Mouse (Mus musculus) T-cell, adult 2 months (primary cell): Measurements from ENCODE around the gene Snx12.
A peak's percentile ranks its signal among the peaks of the same experiment; 100 is the strongest.

Experiments used
- DNase-seq: peaks from one replicate; pipeline ENCODE4 v3.0.0; 2022; ENCODE audit warnings: low spot score

Gene Snx12

DNA sequence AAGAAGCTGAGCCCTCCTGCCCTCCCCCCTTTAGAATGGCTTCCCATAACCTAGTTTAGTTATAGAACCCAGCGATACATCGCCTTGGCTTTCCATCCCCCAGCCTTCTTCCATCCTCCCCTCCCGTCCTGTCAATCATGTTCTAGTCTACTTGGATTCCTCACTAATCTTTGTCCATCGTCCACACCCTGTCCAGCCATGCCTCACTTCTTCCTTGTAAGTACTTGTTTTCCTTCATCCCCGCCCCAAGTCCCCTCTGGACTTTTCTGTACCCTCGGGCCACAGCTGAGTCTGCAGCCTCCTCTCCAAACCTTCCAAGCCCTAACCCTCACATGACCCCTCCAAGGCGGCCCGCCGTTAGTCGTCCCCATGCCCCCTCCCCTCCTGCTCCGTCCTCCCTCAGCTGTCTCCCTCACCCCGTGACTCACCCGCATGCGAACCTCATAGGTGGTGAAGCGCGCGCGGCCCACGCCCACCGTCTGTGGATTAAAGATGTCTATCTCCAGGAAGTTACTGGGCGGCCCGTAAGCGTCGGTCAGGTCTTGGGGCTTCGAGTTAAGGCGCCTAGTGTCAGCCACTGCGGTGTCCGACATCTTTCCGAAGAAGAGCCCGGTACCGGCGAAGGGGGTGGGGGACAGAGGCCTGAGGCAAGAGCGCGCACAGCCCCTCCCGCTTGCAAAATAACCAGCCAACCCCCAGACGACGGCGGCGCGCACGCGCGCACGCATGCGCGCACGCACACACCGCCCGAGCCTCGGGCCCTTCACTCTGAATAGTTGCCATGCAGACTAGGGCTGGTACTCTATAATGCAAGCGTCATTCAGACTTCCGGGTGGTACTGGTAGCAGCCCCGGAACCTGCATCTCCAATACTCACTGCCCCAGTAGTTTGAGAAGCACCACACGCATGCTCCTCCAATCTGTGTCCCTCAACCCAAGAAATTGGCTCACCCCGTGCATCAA, at the start of gene Snx12:
Gene Snx12 (minus strand): TSS at position 730 of the 962 bp plus-strand sequence.
- DNase-seq, result peak; percentile 88

DNA sequence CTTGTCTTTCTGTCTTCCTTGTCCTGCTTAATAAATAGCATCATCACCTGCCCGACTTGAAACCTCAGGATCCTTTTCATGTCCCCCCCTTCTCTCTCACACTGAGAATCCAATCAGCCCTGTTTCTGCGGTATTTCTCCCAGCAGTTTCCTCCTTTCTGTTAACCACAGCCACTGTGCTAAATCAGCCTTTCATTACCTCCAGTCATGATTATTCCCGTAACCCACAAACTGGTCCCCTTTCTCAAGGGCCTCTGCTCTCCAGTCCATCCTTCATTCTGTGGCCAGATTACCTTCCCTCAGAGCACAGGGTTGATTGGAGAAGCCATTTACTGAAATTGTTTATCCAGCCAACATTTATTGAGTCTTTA, 46.4 kb upstream of the Snx12 start, which contains the start of gene Gm20489:
Gene Gm20489 (minus strand): TSS at position 269 of the 370 bp plus-strand sequence.
- no peak for DNase-seq

DNA sequence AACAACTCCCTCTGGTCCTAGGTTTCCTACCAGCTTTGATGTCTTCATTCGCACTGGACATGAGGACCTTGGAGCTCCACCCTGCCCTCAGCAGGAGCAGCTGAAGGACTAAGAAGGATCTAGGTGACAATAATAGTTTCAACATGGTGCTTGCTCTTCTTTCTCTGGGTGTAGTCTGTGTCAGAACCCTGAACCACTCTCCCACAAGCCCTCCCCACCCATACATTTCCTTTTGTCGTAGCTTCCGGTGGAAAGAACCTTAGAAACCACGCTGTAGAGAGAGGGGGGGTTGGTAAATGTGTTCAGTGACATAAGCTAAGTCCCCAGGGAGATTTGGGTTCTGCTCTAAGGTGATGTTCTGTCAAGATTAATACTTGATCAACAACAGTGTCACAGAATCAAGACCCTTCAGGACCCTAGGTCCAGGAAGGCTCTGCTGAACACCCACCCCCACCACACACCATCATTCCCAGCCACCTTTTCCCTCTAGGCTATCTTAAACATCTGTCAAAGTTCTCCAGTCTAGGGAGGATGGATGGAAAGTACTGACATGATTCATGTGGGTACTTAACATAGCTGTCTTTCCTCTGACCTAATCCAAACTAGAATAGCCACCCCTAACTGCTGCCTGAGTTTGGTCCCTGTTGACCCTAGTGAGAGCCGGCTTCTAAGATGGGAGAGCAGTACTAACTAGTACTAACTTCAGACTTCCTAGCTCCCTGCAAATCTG, 45.8 kb upstream of the Snx12 start, which contains the start of gene Il2rg:
Gene Il2rg (minus strand): TSS at position 231 of the 730 bp plus-strand sequence.
- DNase-seq, result peak; percentile 86

DNA sequence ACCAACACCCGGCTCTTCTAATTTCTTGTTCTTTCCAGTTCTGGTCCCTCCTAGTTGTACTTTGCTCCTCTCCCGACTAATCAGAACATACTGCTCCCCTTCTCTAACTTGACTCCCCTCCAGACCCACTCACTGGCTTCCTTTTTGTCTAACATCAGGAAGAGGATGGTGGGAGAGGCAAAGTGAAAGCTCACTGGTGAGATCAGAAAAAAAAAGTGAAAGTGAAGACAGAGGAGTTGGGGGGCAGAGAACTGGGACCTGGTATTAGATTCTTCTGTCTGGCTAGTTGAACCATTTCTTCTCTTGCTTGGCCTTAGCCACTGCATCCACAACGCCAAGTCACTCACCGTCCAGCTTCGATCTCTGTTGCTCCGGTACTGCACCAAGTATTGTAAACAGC, 44.3 kb upstream of the Snx12 start:
- DNase-seq, result no peak

- DNase-seq, result no peak
Observed at GRCm38 (mm10) chrX:101263892-101264291, 41.5 kb upstream of the Snx12 start, which contains the start of gene Gm614. Gm614 (minus strand) TSS chrX:101263992.

DNA sequence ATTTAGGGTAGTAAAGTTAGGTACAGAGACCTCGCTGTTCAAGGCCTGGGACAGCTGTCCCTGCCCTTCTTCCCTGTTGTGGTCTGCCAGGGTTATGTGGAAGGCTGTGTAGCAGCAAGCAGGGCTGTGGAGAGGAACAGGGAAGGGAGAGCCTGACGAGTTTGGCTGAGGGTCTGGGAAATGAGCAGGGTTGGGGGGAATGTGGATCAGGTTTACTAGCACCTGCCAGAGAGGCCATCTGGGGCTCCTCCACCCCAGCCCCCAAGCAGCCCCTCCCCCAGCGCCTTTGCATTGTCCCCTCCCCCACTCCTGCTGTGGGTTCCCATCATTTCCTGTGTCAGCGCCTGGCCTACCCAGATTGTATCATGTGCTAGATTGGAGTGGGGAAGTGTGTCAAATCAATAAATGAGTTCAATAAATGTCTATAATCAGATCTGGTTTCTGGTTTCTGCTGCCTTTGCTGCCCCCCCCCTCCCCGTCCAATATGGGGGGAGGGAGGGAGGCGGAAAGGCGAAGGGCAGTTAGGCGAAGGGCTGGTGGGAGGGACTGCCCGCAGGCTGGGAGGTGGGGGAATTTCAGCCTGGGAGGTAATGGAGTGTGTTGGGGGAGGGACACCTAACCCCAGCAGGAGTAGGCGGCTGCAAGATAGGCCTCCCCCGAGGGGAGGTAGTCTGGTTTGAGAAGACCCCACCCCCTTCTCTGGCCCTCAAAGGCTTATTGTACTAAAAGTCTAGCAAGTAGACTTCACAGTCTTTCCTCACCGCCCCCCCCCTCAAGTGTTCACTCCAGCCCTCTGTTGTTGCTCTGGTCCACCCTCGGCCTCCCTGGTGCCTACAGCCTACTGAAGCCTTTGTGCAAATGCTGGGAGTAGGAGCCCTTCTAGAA, 38.3 kb upstream of the Snx12 start:
- no peak for DNase-seq

DNA sequence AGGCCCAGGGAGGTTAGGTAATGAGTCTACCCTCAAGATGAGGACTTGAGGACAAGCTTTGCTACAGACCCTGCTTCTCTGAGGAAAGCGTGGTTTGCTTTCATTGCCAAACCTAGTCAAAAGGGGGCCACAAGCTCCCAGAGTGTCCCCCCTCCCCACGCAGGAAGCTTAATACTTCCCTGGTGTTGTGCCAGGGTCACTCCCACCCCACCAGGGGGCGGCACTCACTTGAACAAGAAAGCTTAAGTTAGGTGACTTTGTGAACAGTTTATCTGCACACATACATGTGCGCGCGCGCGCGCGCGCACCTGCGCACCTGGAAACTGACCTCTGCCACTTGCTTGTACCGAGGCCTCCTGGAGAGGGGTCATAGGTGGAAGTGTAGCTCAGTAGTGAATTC, 34.2 kb upstream of the Snx12 start:
- DNase-seq, result peak; percentile 63

- DNase-seq, result no peak
Observed at GRCm38 (mm10) chrX:101254740-101255139, 32.4 kb upstream of the Snx12 start.

DNA sequence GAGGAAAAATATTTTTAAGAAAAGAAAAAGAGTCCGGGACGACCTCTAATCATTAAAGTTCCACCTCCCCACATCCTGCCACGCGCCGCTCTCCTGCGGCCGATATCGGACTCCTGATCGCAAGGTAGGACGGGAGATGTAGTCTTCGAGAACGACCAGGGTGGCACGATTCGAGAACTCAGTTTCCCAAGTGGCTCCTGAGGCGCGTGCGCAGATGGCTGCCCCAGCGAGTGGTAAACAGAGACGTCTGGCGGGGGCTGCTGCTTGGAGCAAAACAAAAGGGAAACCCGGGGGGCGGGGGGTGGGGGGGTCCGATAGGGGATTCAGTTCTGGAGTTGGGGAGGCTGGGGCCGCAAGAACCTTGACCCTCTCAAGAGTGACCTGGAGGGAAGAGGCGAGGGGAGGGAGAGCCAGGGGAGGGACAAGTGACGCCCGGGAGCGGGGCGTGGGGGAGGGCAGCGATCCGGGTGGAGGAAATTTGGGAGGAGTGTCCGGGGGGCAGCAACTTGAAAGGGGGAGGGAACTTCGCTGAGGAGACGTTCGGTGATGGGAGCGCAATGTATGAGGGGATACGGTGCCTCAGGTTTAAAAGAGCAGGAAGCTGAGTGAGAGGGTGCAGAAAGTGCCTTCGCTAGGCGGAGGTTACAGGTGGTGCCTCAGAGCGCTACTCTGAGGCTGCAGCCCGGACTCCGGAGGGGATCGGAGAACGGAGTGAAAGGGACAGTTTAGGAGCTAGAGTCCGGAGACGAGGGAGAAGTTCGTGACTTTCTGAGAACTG, 31.8 kb upstream of the Snx12 start, which contains the start of gene Foxo4:
Gene Foxo4 (plus strand): TSS at position 577 of the 778 bp plus-strand sequence.
- peak; percentile 89 for DNase-seq

- DNase-seq, result no peak
Observed at GRCm38 (mm10) chrX:101245011-101245410, 22.6 kb upstream of the Snx12 start.

GRCm38 (mm10) chrX:101222796-101223162, 416 bp upstream of the Snx12 start:
- no peak for DNase-seq

DNA sequence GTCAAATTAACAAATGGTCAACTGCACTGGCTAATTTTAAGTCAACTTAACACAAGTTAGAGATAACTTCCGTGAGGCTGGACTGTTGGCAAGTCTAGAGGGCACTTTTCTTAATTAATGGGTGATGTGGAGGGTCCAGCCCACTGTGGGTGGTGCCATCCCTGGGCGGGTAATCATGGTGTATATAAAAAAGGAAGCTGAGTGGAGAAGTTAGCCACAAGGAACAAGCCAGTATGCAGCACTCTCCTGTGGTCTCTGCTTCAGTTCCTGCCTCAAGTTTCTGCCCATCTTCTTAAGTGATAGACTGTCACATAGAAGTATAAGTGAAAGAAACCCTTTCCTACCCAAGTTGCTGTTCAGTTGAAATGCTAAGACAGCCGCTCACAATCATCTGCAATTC, 33.1 kb downstream of the Snx12 start:
- DNase-seq, result no peak

- no peak for DNase-seq
Observed at GRCm38 (mm10) chrX:101187647-101188046, 34.7 kb downstream of the Snx12 start.

GRCm38 (mm10) chrX:101173388-101173787, 49.0 kb downstream of the Snx12 start:
- no peak for DNase-seq

GRCm38 (mm10) chrX:101168425-101168824, 53.9 kb downstream of the Snx12 start:
- no peak for DNase-seq

DNA sequence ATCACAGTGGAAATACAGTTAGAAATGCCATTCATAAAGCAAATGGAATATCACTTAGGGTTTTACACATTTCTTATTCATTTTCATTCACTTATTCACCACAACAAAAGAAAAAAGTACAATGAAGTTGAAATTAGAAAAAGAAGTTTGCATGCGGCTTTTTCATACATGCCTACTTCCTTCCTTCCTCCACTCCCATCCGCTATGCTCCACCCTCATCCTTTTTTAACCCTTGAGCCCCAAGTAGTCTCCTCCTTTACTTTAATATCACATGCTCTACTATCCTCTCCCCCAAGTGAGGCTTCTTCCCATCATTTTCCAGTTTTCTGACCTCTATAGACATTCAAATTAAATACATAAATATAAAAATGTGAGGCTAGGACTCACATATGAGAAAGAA, 58.6 kb downstream of the Snx12 start:
- DNase-seq, result peak; percentile 4

- DNase-seq, result peak; percentile 51
Observed at GRCm38 (mm10) chrX:101163278-101163677, 59.1 kb downstream of the Snx12 start.

- no peak for DNase-seq
Observed at GRCm38 (mm10) chrX:101162532-101162931, 59.8 kb downstream of the Snx12 start.

GRCm38 (mm10) chrX:101157488-101157887, 64.9 kb downstream of the Snx12 start:
- no peak for DNase-seq

DNA sequence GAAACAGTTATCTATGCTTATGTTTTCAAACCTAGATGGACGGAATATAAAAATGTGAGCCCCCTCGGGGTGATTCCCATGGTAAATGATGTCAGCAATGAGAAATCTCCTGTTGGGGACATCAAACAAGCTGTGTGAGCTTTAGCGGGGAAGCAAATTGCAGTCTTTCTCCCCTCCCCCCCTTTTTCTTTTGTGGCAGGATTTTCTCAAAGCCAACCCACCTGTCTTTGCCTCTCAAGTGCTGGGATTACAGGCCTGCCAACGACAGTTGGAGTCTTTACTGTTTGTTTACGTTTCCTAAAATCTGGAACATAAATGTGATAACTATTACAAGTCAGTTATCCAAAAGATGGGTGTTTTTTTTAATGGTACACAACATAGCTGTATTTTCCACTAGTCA, 66.0 kb downstream of the Snx12 start:
- DNase-seq, result no peak

DNA sequence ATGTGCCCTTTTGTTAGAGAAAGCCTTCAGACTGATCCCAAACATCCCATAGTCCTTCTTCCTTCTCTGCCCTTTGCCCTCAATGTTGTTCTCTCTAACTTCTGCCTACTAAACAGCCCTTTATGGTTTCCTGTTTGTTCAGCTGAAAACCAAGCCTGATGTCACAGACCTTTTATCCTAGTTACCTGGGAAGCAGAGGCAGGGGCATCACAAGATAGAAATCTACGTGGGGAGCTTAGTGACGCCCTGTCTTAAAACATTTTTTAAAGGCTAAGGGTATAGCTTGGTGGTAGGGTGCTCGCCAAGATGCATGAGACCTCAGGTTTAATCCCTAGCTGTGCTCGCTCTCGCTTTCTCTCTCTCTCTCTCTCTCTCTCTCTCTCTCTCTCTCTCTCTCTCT, 74.9 kb downstream of the Snx12 start:
- peak; percentile 65 for DNase-seq
